Mouse (Mus musculus) liver, postnatal 0 days (tissue): Measurements from ENCODE around the gene Gm14327.
"Not testable (repeated sequence)": the region's sequence is repeated elsewhere in the genome, so short reads cannot be mapped to it uniquely, and the experiment has no call there.

ENCODE experiments used
- CTCF ChIP-seq: sonication (generic); IDR thresholded peaks from 2 replicates; pipeline ENCODE4 v1.5.1; 2016; ENCODE audit warnings: antibody characterized with exemption, low read depth
- EP300 ChIP-seq: IDR thresholded peaks from 2 replicates; pipeline ENCODE4 v1.6.1; 2016; ENCODE audit warnings: antibody characterized with exemption, low read depth, mild to moderate bottlenecking

GRCm38 (mm10) chr2:177898171-177898570 is 1.3 kb downstream of the Gm14327 start:
- not testable (repeated sequence) for TF ChIP-seq CTCF, EP300
